8 mouse cellular contexts compared by ENCODE assay signal in genomic region chr8:84065037-84065436, GRCm38 (mm10). TPM values are rescaled to one million over a fixed set of nuclear protein-coding genes. Genes with fewer than 3 reads are reported as not detected.
DNase-seq lines count a peak whose midpoint lies in the region; ATAC-seq and TF ChIP-seq lines count a peak whose summit lies in the region.

Gene Gm10643 (minus strand): TSS chr8:84065137.

- DNase-seq in cerebellum, adult 2 months, result no peak
- no peak for DNase-seq in cerebellum, postnatal 14 days
- no peak for DNase-seq in cerebellum, postnatal 10 days
- DNase-seq in adipocyte (ENCODE audit: low spot score), result no peak

- no peaks in the 10 kb centered on the region for H3K27me3 ChIP-seq in cerebellum, adult 2 months (ENCODE audit: control insufficient read depth, insufficient read depth, low read length)
- no peaks in the 10 kb centered on the region for H3K27me3 ChIP-seq in megakaryocyte, embryonic 14.5 days (replicated peaks)
- no peaks in the 10 kb centered on the region for H3K27me3 ChIP-seq in limb, embryonic 13.5 days
- no peaks in the 10 kb centered on the region for H3K27me3 ChIP-seq in small intestine, adult 2 months (ENCODE audit: control insufficient read depth, insufficient read depth, low read length)

- peak within 1 kb of the TSS; percentile 80 for H3K4me3 ChIP-seq in cerebellum, adult 2 months (replicated peaks; ENCODE audit: insufficient read depth, low read depth, low read length)
- peak within 1 kb of the TSS; percentile 93 for H3K4me3 ChIP-seq in megakaryocyte, embryonic 14.5 days (replicated peaks)
- H3K4me3 ChIP-seq in limb, embryonic 13.5 days, result peak within 1 kb of the TSS; percentile 86
- peak within 1 kb of the TSS; percentile 76 for H3K4me3 ChIP-seq in small intestine, adult 2 months (ENCODE audit: low read depth, low read length)

- H3K9me3 ChIP-seq in megakaryocyte, embryonic 14.5 days, result 0 out of 2 replicates have a peak, but pooled peaks cover 4% of the 10 kb centered on the region
- H3K9me3 ChIP-seq in limb, embryonic 13.5 days, result no peaks in the 10 kb centered on the region

- peak within 1 kb of the TSS; percentile 56 for H3K27ac ChIP-seq in cerebellum, adult 2 months (ENCODE audit: insufficient read depth, low read length)
- H3K27ac ChIP-seq in limb, embryonic 13.5 days, result peak within 1 kb of the TSS; percentile 75; the same call in 1 of the 2 replicates
- H3K27ac ChIP-seq in small intestine, adult 2 months (ENCODE audit: insufficient read depth, low read depth, low read length), result peak within 1 kb of the TSS; percentile 88

- no peak for TF ChIP-seq CTCF in cerebellum, adult 2 months (IDR thresholded peaks at IDR 0.05; ENCODE audit: borderline replicate concordance, insufficient read depth, low read depth, low read length)
- no peak for TF ChIP-seq CTCF in small intestine, adult 2 months (IDR thresholded peaks at IDR 0.05; ENCODE audit: extremely low read depth, insufficient read length, insufficient replicate concordance, low read depth, low read length)

- H3K4me1 ChIP-seq in cerebellum, adult 2 months (ENCODE audit: control insufficient read depth, insufficient read depth, low read length), result peaks cover 13% of the 10 kb centered on the region
- peaks cover 58% of the 10 kb centered on the region for H3K4me1 ChIP-seq in megakaryocyte, embryonic 14.5 days
- H3K4me1 ChIP-seq in limb, embryonic 13.5 days, result peaks cover 31% of the 10 kb centered on the region
- H3K4me1 ChIP-seq in small intestine, adult 2 months (ENCODE audit: control insufficient read depth, insufficient read depth, insufficient read length, low read length), result peaks cover 24% of the 10 kb centered on the region

- H3K4me2 ChIP-seq in limb, embryonic 13.5 days (replicated peaks), result peak within 1 kb of the TSS; percentile 82

- H3K9ac ChIP-seq in limb, embryonic 13.5 days, result peak within 1 kb of the TSS; percentile 82

- H3K36me3 ChIP-seq in megakaryocyte, embryonic 14.5 days (replicated peaks; ENCODE audit: low read length), result no peaks in the 10 kb centered on the region
- H3K36me3 ChIP-seq in limb, embryonic 13.5 days, result no peaks in the 10 kb centered on the region
- no peaks in the 10 kb centered on the region for H3K36me3 ChIP-seq in small intestine, adult 2 months (ENCODE audit: control insufficient read depth, insufficient read depth, low read length)

- no peak for ATAC-seq in megakaryocyte, adult 5-6 weeks (ENCODE audit: poor library complexity, severe bottlenecking)
- no peak for ATAC-seq in limb, embryonic 13.5 days (ENCODE audit: low FRiP score, low read depth)

- no peak for TF ChIP-seq POLR2A in cerebellum, adult 2 months (IDR thresholded peaks at IDR 0.05; ENCODE audit: borderline replicate concordance, insufficient read depth, low read length)
- no peak for TF ChIP-seq POLR2A in small intestine, adult 2 months (IDR thresholded peaks at IDR 0.05; ENCODE audit: low read depth, low read length)

- 100% methylated on average over 1 of the region's 1 CpGs for WGBS in cerebellum, adult 2 months
- 96% methylated on average over 1 of the region's 1 CpGs for WGBS in limb, embryonic 13.5 days
- WGBS in small intestine, adult 2 months, result 94% methylated on average over 1 of the region's 1 CpGs

RNA-seq across cellular contexts. Expression of gene Gm10643, which starts in this region (rescaled TPM):
- 2.0 and 2.1 TPM in 2 replicates for polyA plus RNA-seq in cerebellum, adult 2 months (2012; rRNA removed)
- not detected in 2 replicates for polyA plus RNA-seq in megakaryocyte, embryonic 14.5 days (2012; ENCODE audit: insufficient read depth, low replicate concordance)
- 1.0 and 1.4 TPM in 2 replicates for total RNA-seq in megakaryocyte, adult 5-6 weeks (2015)
- 1.7 and 2.4 TPM in 2 replicates for total RNA-seq in megakaryocyte, adult 5-6 weeks (2017)
- polyA plus RNA-seq in limb, embryonic 13.5 days (2015; fragmentation: Nextera tagmentation; extraction: Ambion mirVana), result 1.5 and 1.6 TPM in 2 replicates
- polyA plus RNA-seq in small intestine, adult 2 months (2012; rRNA removed), result 0.48 TPM in 1 of 2 replicates, not detected in the other
